8 mouse cellular contexts compared by ENCODE assay signal in the genomic region with DNA sequence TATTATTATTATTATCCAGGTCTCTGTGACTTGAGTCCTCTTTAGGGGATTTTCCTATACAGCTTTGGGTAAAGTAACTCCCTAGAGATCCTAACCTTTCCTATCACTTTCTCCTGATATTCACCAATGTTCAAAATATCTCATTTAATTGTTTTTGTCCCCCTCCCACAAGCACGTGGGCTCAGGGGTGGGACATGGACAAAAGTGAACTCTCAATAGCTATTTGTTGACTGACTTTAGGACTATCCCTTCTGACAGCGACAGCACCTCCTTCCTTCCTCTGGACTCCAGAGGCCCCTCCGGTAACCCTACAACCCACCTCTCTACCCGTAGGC. TPM values are rescaled to one million over a fixed set of nuclear protein-coding genes. Genes with fewer than 3 reads are reported as not detected.
DNase-seq lines count a peak whose midpoint lies in the region; ATAC-seq and TF ChIP-seq lines count a peak whose summit lies in the region.

No protein-coding gene starts in this region.

- H3K4me1 ChIP-seq in heart, embryonic 16.5 days (ENCODE audit: control insufficient read depth, insufficient read depth, low read length), result peaks cover 3% of the 10 kb centered on the region; the same call in 1 of the 2 replicates
- peaks cover 17% of the 10 kb centered on the region in 2 experiments for H3K4me1 ChIP-seq in MEL (ENCODE audit: control insufficient read depth in 1 of 2, insufficient read depth in 2 of 2, low read length in 2 of 2)
- no peaks in the 10 kb centered on the region for H3K4me1 ChIP-seq in hindbrain, embryonic 12.5 days
- H3K4me1 ChIP-seq in midbrain, embryonic 12.5 days, result 0 out of 2 replicates have a peak, but pooled peaks cover 5% of the 10 kb centered on the region

- H3K79me2 ChIP-seq in MEL (ENCODE audit: control insufficient read depth, insufficient read depth, low read length, poor library complexity), result peaks cover 2% of the 10 kb centered on the region; the same call in 1 of the 2 replicates

- no peak; the same call in 1 of the 2 replicates for ATAC-seq in heart, embryonic 16.5 days (replicated peaks; ENCODE audit: extremely low read depth, insufficient read depth, low FRiP score)
- ATAC-seq in hindbrain, embryonic 12.5 days (ENCODE audit: low FRiP score), result peak; percentile 85
- ATAC-seq in midbrain, embryonic 12.5 days (ENCODE audit: low FRiP score, low read depth), result no peak; the same call in 1 of the 2 replicates

- WGBS in heart, embryonic 16.5 days, result 17% methylated on average over 4 of the region's 4 CpGs
- WGBS in hindbrain, embryonic 12.5 days, result 20% methylated on average over 4 of the region's 4 CpGs
- 21% methylated on average over 4 of the region's 4 CpGs for WGBS in midbrain, embryonic 12.5 days

- H3K36me3 ChIP-seq in heart, embryonic 16.5 days (ENCODE audit: control insufficient read depth, insufficient read depth), result no peaks in the 10 kb centered on the region; the same call in 1 of the 2 replicates
- peaks cover 2 to 25% of the 10 kb centered on the region in 2 experiments for H3K36me3 ChIP-seq in MEL (ENCODE audit: control insufficient read depth in 1 of 2, insufficient read depth in 2 of 2, low read length in 2 of 2)
- 0 out of 2 replicates have a peak, but pooled peaks cover 3% of the 10 kb centered on the region for H3K36me3 ChIP-seq in hindbrain, embryonic 12.5 days
- peaks cover 4% of the 10 kb centered on the region; the same call in 1 of the 2 replicates for H3K36me3 ChIP-seq in midbrain, embryonic 12.5 days

- H3K9ac ChIP-seq in heart, embryonic 16.5 days (ENCODE audit: low read length), result peak overlapping the region; percentile 80
- H3K9ac ChIP-seq in MEL (ENCODE audit: control insufficient read depth, low read depth, low read length, poor library complexity, severe bottlenecking), result peak overlapping the region; percentile 73
- peak overlapping the region; percentile 59 for H3K9ac ChIP-seq in hindbrain, embryonic 12.5 days
- peak overlapping the region; percentile 53 for H3K9ac ChIP-seq in midbrain, embryonic 12.5 days (replicated peaks)

- TF ChIP-seq EP300 in MEL (IDR thresholded peaks at IDR 0.05; ENCODE audit: low read depth in 1 of 2, low read length in 2 of 2), result no peak; a peak in 1 of 4 replicates

- no peak for TF ChIP-seq CTCF in MEL (IDR thresholded peaks at IDR 0.05 in 2 of 3, conservative IDR thresholded peaks at IDR 0.05 in 1 of 3; ENCODE audit: control insufficient read depth in 1 of 3, insufficient read depth in 1 of 3, low read depth in 2 of 3, low read length in 3 of 3, poor library complexity in 1 of 3, severe bottlenecking in 1 of 3)

- intact Hi-C loops in heart, postnatal 14 days (cut with DNase I), result no loop called here
- intact Hi-C loops in left cerebral cortex, postnatal 4 days (cut with DNase I), result no loop called here

- no peak for DNase-seq in heart, postnatal 14 days
- DNase-seq in MEL (ENCODE audit: low read depth, low spot score), result no peak
- DNase-seq in right cerebral cortex, postnatal 36 days (ENCODE audit: low spot score in 2 of 2), result no peak
- no peak for DNase-seq in thymus, postnatal 36 days
- no peak for DNase-seq in left cerebral cortex, postnatal 4 days

- TF ChIP-seq POLR2A in MEL (IDR thresholded peaks at IDR 0.05; ENCODE audit: control insufficient read depth in 1 of 2, insufficient read depth in 1 of 2, low read depth in 1 of 2, low read length in 2 of 2, poor library complexity in 1 of 2), result no peak

- H3K27ac ChIP-seq in heart, embryonic 16.5 days (ENCODE audit: low read length), result peak overlapping the region; percentile 65; the same call in 1 of the 2 replicates
- H3K27ac ChIP-seq in MEL (ENCODE audit: control insufficient read depth, low read depth, low read length), result peak overlapping the region; percentile 84
- no peak overlapping the region for H3K27ac ChIP-seq in hindbrain, embryonic 12.5 days
- H3K27ac ChIP-seq in midbrain, embryonic 12.5 days (replicated peaks), result no peak overlapping the region

- H3K27me3 ChIP-seq in heart, embryonic 16.5 days (ENCODE audit: control insufficient read depth, insufficient read depth, low read length), result no peaks in the 10 kb centered on the region
- H3K27me3 ChIP-seq in MEL (ENCODE audit: control insufficient read depth in 1 of 2, insufficient read depth in 2 of 2, low read length in 2 of 2), result no peaks in the 10 kb centered on the region
- no peaks in the 10 kb centered on the region for H3K27me3 ChIP-seq in hindbrain, embryonic 12.5 days
- H3K27me3 ChIP-seq in midbrain, embryonic 12.5 days, result no peaks in the 10 kb centered on the region

- no peaks in the 10 kb centered on the region for H3K9me3 ChIP-seq in heart, embryonic 16.5 days (replicated peaks; ENCODE audit: control insufficient read depth, low read length)
- no peaks in the 10 kb centered on the region for H3K9me3 ChIP-seq in MEL (replicated peaks; ENCODE audit: insufficient read depth, low read length)
- no peaks in the 10 kb centered on the region for H3K9me3 ChIP-seq in hindbrain, embryonic 12.5 days (replicated peaks)
- H3K9me3 ChIP-seq in midbrain, embryonic 12.5 days, result no peaks in the 10 kb centered on the region

- peak overlapping the region; percentile 76 for H3K4me3 ChIP-seq in heart, embryonic 16.5 days (ENCODE audit: low read length)
- H3K4me3 ChIP-seq in MEL (ENCODE audit: control insufficient read depth in 1 of 2, insufficient read depth in 1 of 2, low read depth in 2 of 2, low read length in 2 of 2), result peak overlapping the region; percentile 69 to 86
- H3K4me3 ChIP-seq in hindbrain, embryonic 12.5 days, result peak overlapping the region; percentile 54
- peak overlapping the region; percentile 57 for H3K4me3 ChIP-seq in midbrain, embryonic 12.5 days

- TF ChIP-seq RAD21 in MEL (IDR thresholded peaks at IDR 0.05; ENCODE audit: low read depth, low read length), result no peak

- H3K4me2 ChIP-seq in heart, embryonic 16.5 days (ENCODE audit: low read depth, low read length), result peak overlapping the region; percentile 71
- peak overlapping the region; percentile 51 for H3K4me2 ChIP-seq in hindbrain, embryonic 12.5 days (replicated peaks)
- H3K4me2 ChIP-seq in midbrain, embryonic 12.5 days (replicated peaks), result peak overlapping the region; percentile 54

TF ChIP-seq in MEL, 35 proteins besides CTCF, POLR2A, EP300 and RAD21 (continues in another document):
- no peak for TF ChIP-seq POLR2AphosphoS2 (IDR thresholded peaks at IDR 0.05; ENCODE audit: low read length)
- TF ChIP-seq MXI1 (IDR thresholded peaks at IDR 0.05; ENCODE audit: low read depth, low read length), result peak; percentile 87
- TF ChIP-seq GATA1 (IDR thresholded peaks at IDR 0.05; ENCODE audit: low read depth, low read length), result no peak

RNA-seq across cellular contexts. Expression of gene Tbc1d25, which starts 0.8 kb away (rescaled TPM):
- 10.4 and 11.8 TPM in 2 replicates for polyA plus RNA-seq in heart, embryonic 16.5 days (2015; fragmentation: Nextera tagmentation; extraction: Ambion mirVana)
- total RNA-seq in heart, postnatal 14 days (2021), result 1 to 10 TPM; 4.1 to 4.2 TPM
- total RNA-seq in MEL (2012; rRNA removed), result 8.0 and 10.1 TPM in 2 replicates
- polyA plus RNA-seq in MEL (2012; ENCODE audit: insufficient read depth in 1 of 2, insufficient read length in 2 of 2, low read depth in 1 of 2, low replicate concordance in 2 of 2, missing spikeins in 1 of 2), result 10 to 100 TPM in 1 of 2 experiments, not detected in 1; 23.4 TPM
- 16.4 and 16.7 TPM in 2 replicates for polyA plus RNA-seq in hindbrain, embryonic 12.5 days (2016; fragmentation: Nextera tagmentation; extraction: Ambion mirVana)
- polyA plus RNA-seq in midbrain, embryonic 12.5 days (2016; fragmentation: Nextera tagmentation; extraction: Ambion mirVana), result 12.7 and 13.2 TPM in 2 replicates
- 10 to 100 TPM; 18.1 to 19.9 TPM for total RNA-seq in left cerebral cortex, postnatal 4 days (2021)

RNA-seq across cellular contexts. Expression of gene Ebp, which starts 18.2 kb away (rescaled TPM):
- 31.9 and 35.7 TPM in 2 replicates for polyA plus RNA-seq in heart, embryonic 16.5 days (2015; fragmentation: Nextera tagmentation; extraction: Ambion mirVana)
- total RNA-seq in heart, postnatal 14 days (2021), result 10 to 100 TPM; 19.0 to 24.7 TPM
- 99.4 and 103 TPM in 2 replicates for total RNA-seq in MEL (2012; rRNA removed)
- polyA plus RNA-seq in MEL (2012; ENCODE audit: insufficient read depth in 1 of 2, insufficient read length in 2 of 2, low read depth in 1 of 2, low replicate concordance in 2 of 2, missing spikeins in 1 of 2), result 100 to 1,000 TPM in 1 of 2 experiments, not detected in 1; 133 TPM
- polyA plus RNA-seq in hindbrain, embryonic 12.5 days (2016; fragmentation: Nextera tagmentation; extraction: Ambion mirVana), result 30.7 and 32.3 TPM in 2 replicates
- polyA plus RNA-seq in midbrain, embryonic 12.5 days (2016; fragmentation: Nextera tagmentation; extraction: Ambion mirVana), result 26.3 and 32.6 TPM in 2 replicates
- total RNA-seq in left cerebral cortex, postnatal 4 days (2021), result 10 to 100 TPM; 19.9 to 25.5 TPM

RNA-seq across cellular contexts. Expression of gene Rbm3, which starts 29.5 kb away (rescaled TPM):
- polyA plus RNA-seq in heart, embryonic 16.5 days (2015; fragmentation: Nextera tagmentation; extraction: Ambion mirVana), result 295 and 339 TPM in 2 replicates
- 100 to 1,000 TPM; 158 to 181 TPM for total RNA-seq in heart, postnatal 14 days (2021)
- 906 and 1,021 TPM in 2 replicates for total RNA-seq in MEL (2012; rRNA removed)
- 100 to 1,000 TPM in 1 of 2 experiments, not detected in 1; 750 TPM for polyA plus RNA-seq in MEL (2012; ENCODE audit: insufficient read depth in 1 of 2, insufficient read length in 2 of 2, low read depth in 1 of 2, low replicate concordance in 2 of 2, missing spikeins in 1 of 2)
- 401 and 433 TPM in 2 replicates for polyA plus RNA-seq in hindbrain, embryonic 12.5 days (2016; fragmentation: Nextera tagmentation; extraction: Ambion mirVana)
- 397 and 431 TPM in 2 replicates for polyA plus RNA-seq in midbrain, embryonic 12.5 days (2016; fragmentation: Nextera tagmentation; extraction: Ambion mirVana)
- total RNA-seq in left cerebral cortex, postnatal 4 days (2021), result 100 to 1,000 TPM; 346 to 406 TPM

RNA-seq across cellular contexts. Expression of gene Porcn, which starts 31.2 kb away (rescaled TPM):
- 4.3 and 5.0 TPM in 2 replicates for polyA plus RNA-seq in heart, embryonic 16.5 days (2015; fragmentation: Nextera tagmentation; extraction: Ambion mirVana)
- total RNA-seq in heart, postnatal 14 days (2021), result 1 to 10 TPM; 1.8 to 3.7 TPM
- total RNA-seq in MEL (2012; rRNA removed), result 3.5 and 4.5 TPM in 2 replicates
- polyA plus RNA-seq in MEL (2012; ENCODE audit: insufficient read depth in 1 of 2, insufficient read length in 2 of 2, low read depth in 1 of 2, low replicate concordance in 2 of 2, missing spikeins in 1 of 2), result 10 to 100 TPM in 1 of 2 experiments, not detected in 1; 16.1 TPM
- polyA plus RNA-seq in hindbrain, embryonic 12.5 days (2016; fragmentation: Nextera tagmentation; extraction: Ambion mirVana), result 28.2 and 31.7 TPM in 2 replicates
- 23.2 and 25.0 TPM in 2 replicates for polyA plus RNA-seq in midbrain, embryonic 12.5 days (2016; fragmentation: Nextera tagmentation; extraction: Ambion mirVana)
- total RNA-seq in left cerebral cortex, postnatal 4 days (2021), result 10 to 100 TPM; 43.4 to 49.5 TPM

RNA-seq across cellular contexts. Expression of gene Wdr13, which starts 42.4 kb away (rescaled TPM):
- polyA plus RNA-seq in heart, embryonic 16.5 days (2015; fragmentation: Nextera tagmentation; extraction: Ambion mirVana), result 27.5 and 27.6 TPM in 2 replicates
- 10 to 100 TPM; 67.7 to 71.3 TPM for total RNA-seq in heart, postnatal 14 days (2021)
- total RNA-seq in MEL (2012; rRNA removed), result 23.8 and 29.6 TPM in 2 replicates
- 10 to 100 TPM in 1 of 2 experiments, not detected in 1; 46.8 TPM for polyA plus RNA-seq in MEL (2012; ENCODE audit: insufficient read depth in 1 of 2, insufficient read length in 2 of 2, low read depth in 1 of 2, low replicate concordance in 2 of 2, missing spikeins in 1 of 2)
- 40.5 and 42.6 TPM in 2 replicates for polyA plus RNA-seq in hindbrain, embryonic 12.5 days (2016; fragmentation: Nextera tagmentation; extraction: Ambion mirVana)
- polyA plus RNA-seq in midbrain, embryonic 12.5 days (2016; fragmentation: Nextera tagmentation; extraction: Ambion mirVana), result 39.5 and 44.6 TPM in 2 replicates
- total RNA-seq in left cerebral cortex, postnatal 4 days (2021), result 100 to 1,000 TPM; 214 to 224 TPM

Comparison
In these comparisons a context has a peak if more than half of its experiments do, and no peak if none do; other contexts are left out.
1. H3K27ac ChIP-seq: peak in heart, embryonic 16.5 days (single experiment) and MEL (single experiment); none in hindbrain, embryonic 12.5 days (single experiment) and midbrain, embryonic 12.5 days (single experiment).
2. Peak in every context shown above with its lines, with median percentiles within 50 percentile points of each other: H3K4me2 ChIP-seq, H3K4me3 ChIP-seq and H3K9ac ChIP-seq.